Mouse (Mus musculus): ENCODE data around the gene Tff1. TPM values are rescaled to one million over a fixed set of nuclear protein-coding genes. Genes with fewer than 3 reads are reported as not detected.

The Tff1 gene
- polyA plus RNA-seq, 1 experiment from 2014 or later, result 7.4 TPM

Other genes with a start within 250 kb of the Tff1 start
- gene Umodl1, start 210.6 kb downstream of the Tff1 start, polyA plus RNA-seq (2015; fragmentation: Nextera tagmentation; extraction: Ambion mirVana), result 4.9 and 7.2 TPM in 2 replicates
- gene Abcg1, start 107.6 kb downstream of the Tff1 start, polyA plus RNA-seq (2015; fragmentation: Nextera tagmentation; extraction: Ambion mirVana), result 36.7 and 49.0 TPM in 2 replicates
- gene Tff3, start 35.6 kb downstream of the Tff1 start, polyA plus RNA-seq (2015; fragmentation: Nextera tagmentation; extraction: Ambion mirVana), result 7.1 and 8.7 TPM in 2 replicates
- 1.2 and 1.4 TPM in 2 replicates for gene Tff2, start 21.0 kb downstream of the Tff1 start, polyA plus RNA-seq (2015; fragmentation: Nextera tagmentation; extraction: Ambion mirVana)
- gene Tmprss3, start 33.7 kb upstream of the Tff1 start, polyA plus RNA-seq (2015; fragmentation: Nextera tagmentation; extraction: Ambion mirVana), result 0.13 and 0.25 TPM in 2 replicates
- 66.8 and 75.0 TPM in 2 replicates for gene Ubash3a, start 42.6 kb upstream of the Tff1 start, polyA plus RNA-seq (2015; fragmentation: Nextera tagmentation; extraction: Ambion mirVana)
- gene Rsph1, start 112.1 kb upstream of the Tff1 start, polyA plus RNA-seq (2015; fragmentation: Nextera tagmentation; extraction: Ambion mirVana), result 0.90 and 1.2 TPM in 2 replicates
- gene Slc37a1, start 121.5 kb upstream of the Tff1 start, polyA plus RNA-seq (2015; fragmentation: Nextera tagmentation; extraction: Ambion mirVana), result 12.8 and 14.1 TPM in 2 replicates
- 1.4 and 1.6 TPM in 2 replicates for gene Pde9a, start 220.9 kb upstream of the Tff1 start, polyA plus RNA-seq (2015; fragmentation: Nextera tagmentation; extraction: Ambion mirVana)

Measured in thymus, postnatal 0 days (tissue).